Mouse (Mus musculus): ENCODE results near the gene Mertk.
"Not testable (repeated sequence)": the region's sequence is repeated elsewhere in the genome, so short reads cannot be mapped to it uniquely, and the experiment has no call there.

Mertk gene

DNA sequence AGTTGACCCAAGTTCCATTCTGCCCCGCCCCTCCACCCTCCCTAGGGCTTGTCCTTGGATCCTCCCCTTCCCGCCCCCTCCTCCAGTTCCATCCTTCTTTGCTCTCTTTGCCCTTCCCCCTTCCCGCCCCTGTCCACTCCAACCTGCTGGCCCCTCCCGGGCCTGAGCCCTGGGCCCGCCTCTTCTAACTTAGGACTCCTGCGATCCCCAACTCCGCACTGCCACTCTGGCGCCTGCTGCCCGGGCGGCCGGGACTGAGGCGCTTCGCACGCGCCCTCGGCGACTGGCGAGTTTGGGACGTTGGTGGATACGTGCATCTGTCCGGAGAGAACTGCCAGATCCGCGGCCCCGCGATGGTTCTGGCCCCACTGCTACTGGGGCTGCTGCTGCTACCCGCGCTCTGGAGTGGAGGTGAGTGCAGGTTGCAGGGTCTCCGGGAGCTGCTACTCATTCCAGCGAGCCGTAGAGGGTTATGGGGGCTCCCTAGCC lies at the start of gene Mertk:
Gene Mertk, plus strand, starts transcription at position 264 of the 489 bp plus-strand sequence.
- peak; percentile 94 for DNase-seq

DNA sequence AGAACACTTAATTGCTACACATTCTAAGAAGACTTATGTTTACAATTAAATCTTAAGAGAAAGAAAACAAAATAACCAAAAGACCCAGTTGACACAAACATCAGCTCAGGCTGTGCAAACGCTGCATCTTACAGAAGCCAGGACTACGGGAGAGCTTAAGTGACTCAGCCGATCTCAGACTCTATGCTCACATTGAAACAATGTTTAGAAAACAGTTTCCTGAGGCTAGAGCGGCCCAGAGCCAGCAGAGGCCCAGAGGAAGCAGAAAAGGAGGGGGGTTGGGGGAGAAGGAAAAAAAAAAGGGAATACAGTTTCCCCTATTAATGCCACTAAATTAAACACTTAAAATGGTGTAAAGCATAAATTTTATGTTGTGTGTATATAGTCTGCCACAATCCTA lies 18.1 kb upstream of the Mertk start:
- no peak for DNase-seq

DNA sequence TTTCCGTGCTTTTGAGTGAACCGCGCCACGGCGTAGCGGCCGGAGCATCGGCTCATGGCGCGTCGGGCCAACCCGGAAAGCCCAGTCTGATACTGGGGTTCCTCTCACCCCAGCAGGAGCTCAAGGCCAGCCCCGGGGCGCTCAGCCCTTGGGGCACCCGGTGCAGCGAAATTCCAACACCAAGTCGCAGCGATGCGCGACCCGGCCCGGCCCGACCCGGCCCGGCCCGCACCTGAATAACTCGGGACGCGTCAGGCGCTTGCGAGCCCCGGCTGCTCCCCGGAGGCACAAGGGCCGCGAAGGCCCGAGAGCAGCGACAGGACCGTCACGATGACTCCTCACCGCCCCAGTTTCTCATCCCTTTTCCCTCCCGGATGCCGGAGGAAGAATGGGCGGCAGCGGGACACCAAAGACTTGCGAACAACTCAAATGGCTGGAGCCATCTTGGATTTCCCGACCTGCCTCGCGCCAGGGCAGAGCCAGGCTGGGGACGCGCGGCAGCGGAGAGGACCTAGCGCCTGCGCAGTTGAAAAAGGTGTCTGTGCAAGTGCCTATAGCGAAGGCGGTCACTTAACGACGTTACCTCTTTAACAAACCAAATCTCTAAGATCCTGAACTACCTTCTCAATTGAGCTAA lies 11.7 kb upstream of the Mertk start, which contains the start of gene Anapc1:
Gene Anapc1, minus strand, starts transcription at position 471 of the 637 bp plus-strand sequence.
- DNase-seq = peak; percentile 89

DNA sequence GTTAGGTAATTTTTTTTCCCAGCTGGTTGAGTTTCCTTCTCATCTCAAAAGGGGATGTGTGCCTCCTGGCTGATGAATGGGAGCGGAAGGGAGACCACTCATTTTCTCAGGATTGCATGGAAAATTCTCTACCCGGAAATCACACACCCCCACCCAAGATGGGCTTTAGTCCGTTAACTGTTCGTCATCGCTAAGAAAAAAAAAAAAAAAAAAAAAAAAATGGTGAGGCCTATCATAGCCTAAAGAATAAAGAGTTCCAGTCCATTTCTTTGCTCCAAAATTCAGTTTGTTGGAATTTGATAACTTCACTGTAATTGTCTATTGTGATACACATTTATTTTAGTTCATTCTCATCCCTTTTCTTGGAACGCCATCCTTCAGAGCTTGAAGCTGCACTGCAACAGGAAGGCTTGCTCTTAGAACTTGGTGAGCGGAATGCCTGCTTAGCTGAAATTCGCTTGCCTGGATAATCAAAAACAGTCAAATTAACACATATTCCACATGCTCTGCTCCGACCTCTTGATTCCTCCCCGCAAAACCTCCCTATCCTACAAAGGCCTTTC lies 11.1 kb upstream of the Mertk start:
- DNase-seq = no peak

DNA sequence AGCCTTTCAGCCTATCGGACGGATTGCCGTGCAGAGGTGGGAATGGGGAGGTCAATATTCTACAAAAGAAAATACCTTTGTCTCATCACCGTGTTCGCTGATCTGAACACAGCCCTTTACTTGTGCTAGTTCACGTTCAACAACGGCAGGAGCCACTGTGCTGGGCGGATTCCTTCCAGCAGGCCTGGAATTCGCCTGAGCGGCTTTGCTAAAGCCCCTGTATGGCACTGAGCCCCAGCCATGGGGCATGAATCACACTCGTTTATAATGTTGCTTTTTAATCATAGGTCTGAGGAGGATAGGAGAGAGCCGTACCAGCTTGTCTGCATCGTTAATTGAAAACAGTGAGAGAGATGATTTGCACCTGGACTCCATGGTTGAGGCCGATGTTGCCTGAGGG lies 6.4 kb upstream of the Mertk start:
- no peak for DNase-seq

DNA sequence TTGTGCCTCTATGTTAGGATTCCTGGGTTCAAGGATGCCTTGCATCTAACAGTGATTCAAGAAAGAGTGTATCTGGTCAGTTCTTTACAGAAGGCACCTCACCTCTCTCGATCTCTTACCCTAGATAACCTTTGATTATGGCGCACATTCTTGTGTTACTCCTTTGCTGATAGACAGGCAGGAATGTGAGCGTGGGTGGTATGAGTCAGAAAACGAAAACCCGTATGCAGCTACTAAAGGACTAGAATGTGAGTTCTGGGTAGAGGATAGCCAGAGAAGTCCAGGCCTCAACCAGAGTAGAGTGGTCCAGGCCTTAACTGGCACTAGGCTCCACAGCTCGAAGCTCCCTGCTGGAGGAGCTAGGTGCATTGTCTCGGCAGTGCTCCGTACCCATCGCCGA lies 6.0 kb upstream of the Mertk start:
- no peak for DNase-seq

DNA sequence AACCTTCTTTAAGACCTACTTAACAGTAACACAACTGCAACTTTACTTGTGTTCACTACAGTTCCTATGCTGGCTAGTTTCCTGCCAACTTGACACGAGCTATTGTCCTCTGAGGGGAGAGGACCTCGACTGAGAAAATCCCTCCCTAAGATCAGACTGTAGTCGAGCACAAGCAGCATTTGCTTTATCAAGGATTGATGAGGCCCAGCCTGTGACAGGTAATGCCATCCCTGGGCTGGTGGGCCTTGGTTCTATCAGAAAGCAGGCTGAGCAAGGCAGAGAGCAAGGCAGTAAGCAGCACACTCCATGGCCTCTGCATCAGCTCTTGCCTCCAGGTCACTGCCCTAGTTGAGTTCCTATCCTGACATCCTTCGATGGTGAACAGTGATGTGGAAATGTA lies 5.5 kb upstream of the Mertk start:
- DNase-seq = no peak

DNA sequence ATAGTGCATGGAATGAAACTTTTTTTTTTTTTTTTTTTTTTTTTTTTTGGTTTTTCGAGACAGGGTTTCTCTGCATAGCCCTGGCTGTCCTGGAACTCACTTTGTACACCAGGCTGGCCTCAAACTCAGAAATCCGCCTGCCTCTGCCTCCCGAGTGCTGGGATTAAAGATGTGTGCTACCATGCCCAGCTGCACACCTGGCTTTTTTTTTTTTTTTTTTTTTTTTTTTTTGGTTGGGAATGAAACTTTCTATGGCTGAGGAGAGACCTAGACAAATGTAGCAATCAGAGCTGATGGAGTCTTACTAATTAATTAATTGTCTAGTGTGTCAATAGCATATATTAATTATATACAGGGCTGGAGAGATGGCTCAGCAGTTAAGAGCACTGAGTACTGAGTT lies 4.9 kb upstream of the Mertk start:
- DNase-seq = not testable (repeated sequence)

DNA sequence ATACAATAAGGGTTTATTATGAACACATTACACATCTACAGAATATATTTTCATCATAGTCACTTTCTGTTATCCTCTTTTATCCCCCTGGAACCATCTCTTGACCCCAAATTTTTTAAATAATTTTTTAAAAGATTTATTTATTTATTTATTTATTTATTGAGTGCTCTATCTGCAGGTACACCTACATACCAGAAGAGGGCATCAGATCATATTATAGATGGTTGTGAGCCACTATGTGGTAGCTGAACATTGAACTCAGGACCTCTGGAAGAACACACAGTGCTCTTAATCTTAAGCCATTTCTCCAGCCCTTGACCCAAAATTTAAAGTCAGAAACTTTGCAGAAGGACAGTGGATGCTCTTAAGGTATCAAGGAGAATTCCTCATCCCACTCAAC lies 4.2 kb upstream of the Mertk start:
- no peak for DNase-seq

DNA sequence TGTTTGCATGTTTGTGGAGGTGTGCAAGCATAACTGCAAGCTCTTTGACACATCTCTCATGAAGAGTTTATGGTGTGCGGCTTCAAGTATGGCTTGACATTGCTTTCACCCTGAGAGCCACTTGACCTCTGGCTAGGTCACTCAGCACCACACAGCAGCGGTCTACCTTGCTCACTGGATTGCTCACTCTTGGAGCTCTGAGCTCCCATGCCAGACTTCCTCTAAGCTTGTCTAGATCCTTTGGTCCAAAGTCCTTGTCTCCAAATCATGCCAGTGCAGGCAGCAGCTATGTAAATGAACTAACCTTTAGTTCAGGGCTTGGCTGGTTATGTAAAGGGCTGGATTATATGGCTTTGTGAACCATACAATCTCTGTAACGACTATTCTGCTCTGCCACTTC lies 2.3 kb upstream of the Mertk start:
- peak; percentile 41 for DNase-seq

DNA sequence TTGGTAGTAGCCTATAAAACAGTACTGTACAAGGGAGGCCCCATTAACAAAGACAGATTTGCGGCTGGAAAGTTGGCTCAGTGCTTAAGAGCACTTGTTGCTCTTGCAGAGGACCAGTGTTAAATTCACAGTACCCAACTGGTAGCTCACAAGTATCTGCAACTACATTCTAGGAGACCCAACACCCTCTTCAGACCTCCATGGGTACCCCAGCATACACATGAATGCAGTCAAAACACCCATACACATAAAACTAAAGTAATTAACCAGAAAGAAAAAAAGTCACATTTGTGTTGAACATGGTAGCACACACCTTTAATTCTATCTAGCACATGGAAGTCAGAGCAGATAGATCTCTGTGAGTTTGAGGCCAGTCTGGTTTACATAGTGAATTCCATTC lies 1.7 kb upstream of the Mertk start:
- DNase-seq = no peak

DNA sequence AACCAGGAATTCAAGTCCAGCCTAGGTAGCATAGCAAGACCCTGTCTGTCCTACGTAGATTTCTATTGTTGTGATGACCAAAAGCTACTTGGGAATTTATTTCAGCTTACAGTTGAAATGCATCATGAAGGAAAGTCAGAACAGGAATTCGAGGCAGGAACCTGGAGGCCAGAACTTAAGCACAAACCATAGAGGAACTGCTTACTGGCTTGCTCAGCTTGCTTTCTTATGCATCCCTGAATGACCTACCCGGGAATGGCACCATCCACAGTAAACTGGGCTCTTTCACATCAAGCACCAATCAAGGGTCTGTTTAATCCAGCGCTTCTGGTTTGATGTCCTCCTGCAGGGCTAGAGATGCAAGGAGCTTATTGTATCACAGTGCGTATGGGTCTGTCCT lies 1.2 kb upstream of the Mertk start:
- no peak for DNase-seq

DNA sequence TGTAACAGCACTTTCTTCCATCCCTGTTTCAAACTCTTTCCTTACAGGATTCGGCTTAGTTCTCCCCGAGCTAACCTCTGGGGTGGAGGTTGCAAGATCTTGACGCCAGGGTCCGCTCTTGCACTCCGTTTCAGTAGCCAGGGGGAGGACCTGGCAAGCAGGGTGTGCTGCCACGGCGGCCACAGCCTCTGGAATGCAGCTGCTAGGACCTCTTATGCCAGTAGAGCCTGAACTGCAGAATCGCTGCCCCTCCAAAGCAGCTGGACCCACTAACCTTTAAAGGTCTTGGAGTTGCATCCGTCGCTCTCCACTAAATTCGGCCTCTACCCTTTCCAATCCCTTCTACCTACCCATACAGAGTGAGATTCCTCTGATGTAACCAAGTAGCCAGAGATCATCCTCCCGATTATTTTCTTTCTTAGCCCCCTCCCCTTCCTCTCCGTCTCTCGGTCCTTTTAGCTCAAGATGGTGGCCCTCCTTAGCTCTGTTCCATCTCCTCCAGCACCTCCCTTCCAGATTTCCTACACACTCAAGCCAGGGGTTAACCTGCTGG lies 540 bp upstream of the Mertk start:
- DNase-seq = peak; percentile 88

DNA sequence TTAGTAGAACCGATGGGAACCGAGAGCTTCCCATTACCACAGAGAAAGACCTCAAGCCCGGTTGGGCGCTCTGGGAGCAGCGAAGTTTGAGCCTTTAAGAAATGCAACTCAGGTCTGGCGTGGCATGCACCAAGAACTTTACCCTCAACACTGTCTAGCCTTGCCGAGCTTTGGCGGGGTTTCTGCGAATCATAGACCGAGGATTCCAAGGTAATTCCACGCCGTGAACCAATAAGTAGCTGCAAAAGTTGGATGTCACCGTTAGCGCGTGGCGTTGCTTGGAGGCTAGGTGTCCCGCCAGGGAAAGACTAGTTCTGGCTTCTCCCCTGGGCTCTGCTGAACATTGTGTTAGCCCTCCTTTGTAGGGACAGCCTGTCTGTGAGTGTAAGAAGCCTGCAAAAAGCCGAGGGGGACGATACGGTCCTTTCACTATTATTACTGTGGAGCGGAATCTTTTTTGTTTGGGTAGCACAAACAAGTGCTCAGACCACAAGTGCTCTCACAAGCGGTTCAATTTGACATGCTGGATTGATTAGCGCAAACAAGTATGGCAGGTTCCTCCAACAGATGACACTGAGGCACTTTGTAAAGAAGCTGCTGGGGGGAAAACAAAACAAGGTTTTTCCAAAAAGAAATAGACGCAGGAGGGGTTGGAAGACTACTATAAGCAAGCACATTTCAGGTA lies 587 bp downstream of the Mertk start:
- DNase-seq = peak; percentile 79

DNA sequence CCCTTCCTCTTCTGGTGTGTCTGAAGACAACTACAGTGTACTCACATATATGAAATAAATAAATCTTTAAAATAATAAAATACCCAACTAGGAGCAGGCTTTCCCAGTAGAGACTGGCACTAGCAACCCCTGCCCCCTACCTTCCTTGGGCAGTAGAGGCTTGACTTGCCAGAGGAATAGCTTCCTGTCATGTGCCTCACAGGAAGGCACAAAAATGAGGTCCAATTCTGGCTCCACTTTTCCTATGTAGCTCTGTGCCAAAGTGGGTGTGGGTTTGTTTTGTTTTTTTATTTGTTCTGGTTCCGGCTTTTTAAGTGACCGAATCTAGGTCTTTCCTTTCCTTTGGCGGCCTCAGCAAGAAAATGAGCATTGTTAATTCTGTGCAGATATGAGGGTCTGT lies 5.7 kb downstream of the Mertk start:
- DNase-seq = peak; percentile 35

DNA sequence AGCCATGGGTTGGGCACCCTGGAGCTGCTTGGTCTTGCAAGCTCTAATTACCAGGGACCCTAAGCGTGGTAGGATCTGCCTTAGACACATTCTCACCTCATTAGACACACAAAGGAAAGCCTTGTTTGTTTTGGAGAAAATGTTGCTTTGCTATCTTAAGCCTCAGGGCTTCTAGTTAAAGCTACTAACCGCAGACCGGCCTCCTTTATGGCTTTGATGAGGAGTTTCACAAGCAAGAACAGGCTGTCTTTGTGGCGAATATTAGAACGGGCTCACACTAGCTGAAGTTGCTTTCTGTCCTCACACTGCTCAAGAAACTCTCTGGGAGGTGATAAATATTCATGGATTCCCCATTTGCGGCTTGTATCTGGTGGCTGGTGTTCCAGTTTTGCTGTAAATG lies 10.5 kb downstream of the Mertk start:
- no peak for DNase-seq

DNA sequence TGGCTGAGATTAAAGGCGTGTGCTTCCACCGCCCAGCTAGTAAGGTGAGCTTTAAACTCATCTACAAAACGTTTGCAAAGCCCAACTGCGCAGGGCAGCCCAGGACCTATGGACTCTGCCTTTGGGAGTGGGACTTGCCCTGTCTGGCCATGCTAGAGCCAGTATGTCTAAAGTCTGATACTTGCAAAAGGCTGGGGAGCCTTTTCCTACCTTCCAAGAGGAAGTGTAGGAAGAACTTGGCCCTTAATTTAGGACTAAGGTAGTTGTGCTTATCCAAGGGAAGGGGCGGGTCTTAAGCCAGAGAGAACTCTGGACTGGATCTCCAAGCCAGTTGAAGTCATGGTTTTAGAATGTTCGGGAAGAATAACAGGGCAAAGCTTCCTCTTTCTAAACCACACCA lies 11.9 kb downstream of the Mertk start:
- peak; percentile 53 for DNase-seq

DNA sequence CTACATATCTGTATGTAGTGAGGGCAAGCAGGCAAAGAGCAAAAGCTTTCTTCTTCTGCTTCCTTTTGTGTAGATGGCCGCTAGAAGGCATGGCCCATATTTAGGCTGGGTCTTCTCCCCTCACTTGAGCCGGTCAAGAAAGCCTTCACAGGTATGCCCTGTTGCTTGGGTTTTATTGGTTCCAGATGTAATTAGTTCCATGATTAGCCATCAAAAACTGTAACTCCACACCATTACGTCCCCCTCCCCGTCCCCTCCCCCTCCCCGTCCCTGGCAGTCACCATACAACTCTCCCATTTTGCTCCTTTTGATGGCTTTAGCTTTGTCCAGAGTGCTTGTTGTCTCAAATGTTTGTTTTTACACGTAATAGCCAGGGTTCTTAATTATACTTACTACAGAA lies 14.2 kb downstream of the Mertk start:
- DNase-seq = no peak

DNA sequence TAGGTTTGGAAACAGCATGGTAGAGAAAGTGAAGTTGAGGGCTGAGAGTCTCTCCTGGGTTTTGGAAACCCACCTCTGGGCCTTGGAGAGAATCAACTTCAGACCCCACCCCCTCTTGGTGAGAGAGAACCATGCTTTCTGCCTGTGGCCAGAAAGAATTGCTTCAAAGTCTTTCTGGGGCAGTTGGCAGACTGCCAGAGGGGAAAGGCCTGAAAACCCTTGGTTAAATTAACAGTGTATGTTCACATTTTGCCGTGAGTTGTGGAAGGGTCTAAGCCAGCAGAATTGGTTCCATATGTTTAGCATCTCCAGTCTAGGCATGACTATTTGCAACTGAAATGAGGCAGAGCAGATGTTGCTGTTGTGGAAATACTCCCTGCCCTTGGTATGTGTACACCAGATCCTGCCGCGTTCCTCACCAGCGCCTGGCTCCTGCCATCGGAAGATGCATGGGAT lies 14.8 kb downstream of the Mertk start:
- DNase-seq = peak; percentile 76

DNA sequence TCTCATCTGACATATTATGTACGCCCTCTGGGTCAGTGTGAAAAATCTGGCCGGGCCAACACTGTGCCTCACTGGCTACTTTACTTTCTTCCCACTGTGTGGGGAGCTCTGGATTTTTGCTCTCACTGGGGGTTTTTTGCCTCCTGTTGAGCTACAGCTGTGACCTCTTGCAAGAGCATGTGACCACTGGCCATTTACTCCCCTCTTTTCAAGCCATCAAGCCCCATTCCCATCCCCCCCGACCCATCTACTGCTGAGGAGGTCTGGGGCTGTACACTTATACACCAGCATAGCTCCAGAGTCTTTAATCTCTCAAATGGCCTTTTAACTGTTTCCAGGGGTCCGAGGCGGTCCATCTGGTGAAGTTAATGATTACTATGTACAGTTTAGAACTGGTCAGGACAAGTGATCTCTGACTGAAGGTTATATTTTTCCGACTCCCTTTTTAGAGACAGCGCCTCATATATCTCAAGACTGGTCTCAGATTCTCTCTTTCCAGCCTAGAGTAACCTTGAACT lies 16.0 kb downstream of the Mertk start:
- peak; percentile 51 for DNase-seq

DNA sequence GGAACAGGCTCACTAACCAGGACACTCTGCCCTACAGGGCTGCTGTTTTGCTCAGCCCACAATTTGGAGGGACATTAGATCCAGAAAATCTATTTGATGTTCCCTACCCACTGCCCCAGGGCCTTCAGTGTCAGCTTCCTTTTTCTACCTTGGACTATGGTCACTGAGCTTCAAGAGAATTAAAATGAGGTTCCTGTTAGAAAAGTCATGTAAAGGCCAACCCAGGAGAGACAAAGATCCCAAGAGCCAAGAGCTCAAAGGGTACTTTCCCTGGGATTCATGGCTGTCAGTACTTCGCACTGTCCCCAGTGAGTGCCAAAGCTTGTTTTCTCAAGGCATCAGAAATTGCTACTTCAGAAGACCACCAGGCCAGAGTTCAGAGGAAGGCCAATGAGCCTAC lies 17.2 kb downstream of the Mertk start:
- DNase-seq = peak; percentile 38

DNA sequence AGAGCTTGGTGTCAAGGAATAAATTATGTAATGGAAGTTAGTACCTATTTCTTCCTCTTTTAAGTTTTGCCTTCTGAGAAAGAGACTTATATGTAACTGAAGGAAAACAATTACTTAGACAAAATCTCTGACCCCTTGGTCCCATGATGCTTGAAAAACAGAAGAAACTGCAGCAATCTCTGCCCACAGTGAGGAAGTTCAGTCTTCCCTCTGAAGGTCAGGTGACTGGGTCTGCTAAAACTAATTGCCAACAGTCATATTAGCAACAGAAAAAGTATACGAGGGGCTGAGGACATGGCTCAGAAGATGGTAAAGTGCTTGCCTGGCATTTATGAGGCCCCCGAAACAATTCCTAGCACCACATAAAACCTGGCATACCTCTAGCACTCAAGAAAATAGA lies 20.6 kb downstream of the Mertk start:
- DNase-seq = no peak

DNA sequence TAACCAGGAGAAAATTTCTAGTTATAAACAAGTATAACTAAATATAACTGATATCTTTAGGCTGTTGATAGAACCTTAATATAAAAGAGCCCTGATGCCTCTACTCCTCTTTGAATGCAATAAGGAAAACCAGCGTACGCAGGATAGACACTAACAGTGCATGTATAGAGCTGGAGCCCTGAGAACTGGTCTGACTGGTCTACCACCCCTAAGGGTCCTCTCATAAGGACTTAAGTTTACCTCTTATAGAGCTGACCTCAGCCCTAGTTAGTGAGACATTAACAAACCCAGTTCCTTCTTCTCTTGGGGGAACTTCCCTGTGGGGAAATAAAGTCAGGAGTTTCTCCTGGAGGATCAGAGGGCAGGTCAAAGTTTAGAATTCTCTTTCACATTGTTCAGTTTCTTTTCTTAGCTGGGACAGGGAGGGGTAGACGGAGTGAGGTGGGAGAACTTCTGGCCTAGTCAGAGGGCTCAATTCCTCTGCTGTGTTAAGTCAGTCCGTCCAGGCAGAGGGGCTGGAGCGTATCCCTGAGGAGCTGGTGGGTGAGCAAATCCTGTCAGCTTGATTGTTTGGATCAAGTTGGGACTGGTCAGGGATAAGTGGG lies 23.5 kb downstream of the Mertk start:
- no peak for DNase-seq

Data from kidney, adult 18-20 months (tissue).